Mouse (Mus musculus) CH12F3 (cell line): ENCODE results near the gene Ccdc93.

Experiments used
- in situ Hi-C: fragments of 300-500 bp; cut with MboI; formaldehyde crosslinking; loops from 2 replicates; pipeline ENCODE4 v1.14.3; 2020; ENCODE audit warnings: low sequenced_read_pairs

Gene Ccdc93

GRCm38 (mm10) chr1:121440535-121441381 lies 9.9 kb downstream of the Ccdc93 start:
- in situ Hi-C loops = no loop called here

- in situ Hi-C loops = no loop called here
These were observed 13.3 kb downstream of the Ccdc93 start for GRCm38 (mm10) chr1:121444147-121444546.

GRCm38 (mm10) chr1:121447216-121447615 lies 16.4 kb downstream of the Ccdc93 start:
- in situ Hi-C loops = no loop called here

- in situ Hi-C loops = no loop called here
These were observed 17.3 kb downstream of the Ccdc93 start for GRCm38 (mm10) chr1:121448166-121448565.

GRCm38 (mm10) chr1:121451009-121451408 lies 20.2 kb downstream of the Ccdc93 start:
- in situ Hi-C loops = no loop called here

- in situ Hi-C loops = no loop called here
These were observed 21.6 kb downstream of the Ccdc93 start for GRCm38 (mm10) chr1:121452498-121452897.

- in situ Hi-C loops = no loop called here
These were observed 22.2 kb downstream of the Ccdc93 start for GRCm38 (mm10) chr1:121453053-121453452.

GRCm38 (mm10) chr1:121454951-121455350 lies 24.1 kb downstream of the Ccdc93 start:
- in situ Hi-C loops = no loop called here

GRCm38 (mm10) chr1:121460077-121460476 lies 29.2 kb downstream of the Ccdc93 start:
- in situ Hi-C loops = no loop called here

- in situ Hi-C loops = no loop called here
These were observed 31.0 kb downstream of the Ccdc93 start for GRCm38 (mm10) chr1:121461895-121462294.

- in situ Hi-C loops = no loop called here
These were observed 31.8 kb downstream of the Ccdc93 start for GRCm38 (mm10) chr1:121462643-121463042.

GRCm38 (mm10) chr1:121463806-121464205 lies 33.0 kb downstream of the Ccdc93 start:
- in situ Hi-C loops = no loop called here

GRCm38 (mm10) chr1:121466276-121466675 lies 35.4 kb downstream of the Ccdc93 start:
- in situ Hi-C loops = no loop called here

- in situ Hi-C loops = no loop called here
These were observed 37.4 kb downstream of the Ccdc93 start for GRCm38 (mm10) chr1:121468271-121468670.

- in situ Hi-C loops = no loop called here
These were observed 40.7 kb downstream of the Ccdc93 start for GRCm38 (mm10) chr1:121471503-121471902.

GRCm38 (mm10) chr1:121477716-121478115 lies 46.9 kb downstream of the Ccdc93 start:
- in situ Hi-C loops = no loop called here

- in situ Hi-C loops = no loop called here
These were observed 47.6 kb downstream of the Ccdc93 start for GRCm38 (mm10) chr1:121478284-121478980.

- in situ Hi-C loops = no loop called here
These were observed 48.6 kb downstream of the Ccdc93 start for GRCm38 (mm10) chr1:121479403-121479802.

- in situ Hi-C loops = no loop called here
These were observed 52.2 kb downstream of the Ccdc93 start for GRCm38 (mm10) chr1:121483091-121483490.

GRCm38 (mm10) chr1:121486803-121487202 lies 56.0 kb downstream of the Ccdc93 start:
- in situ Hi-C loops = no loop called here

GRCm38 (mm10) chr1:121490241-121490640 lies 59.4 kb downstream of the Ccdc93 start:
- in situ Hi-C loops = no loop called here

- in situ Hi-C loops = no loop called here
These were observed 66.2 kb downstream of the Ccdc93 start for GRCm38 (mm10) chr1:121497093-121497492.
